Mouse (Mus musculus) megakaryocyte-erythroid progenitor cell, adult 5-6 weeks (primary cell): ENCODE data around the gene Tcea2. TPM values are rescaled to one million over a fixed set of nuclear protein-coding genes. Genes with fewer than 3 reads are reported as not detected.

Experiments
- ATAC-seq: replicated peaks from 2 replicates; pipeline ENCODE4 v1.8.0; 2016; ENCODE audit warnings: mild to moderate bottlenecking, inconsistent platforms; ENCODE audit not compliant: severe bottlenecking, poor library complexity, low FRiP score, low TSS enrichment
- total RNA-seq, 2 experiments: library from RNA; stranded (forward) in 1 of 2; stranded (reverse) in 1 of 2; fragments of 200-1000, 215-1000 nt in 1 of 2; fragments of >200 nt in 1 of 2; fragmentation: Nextera tagmentation in 1 of 2; gene quantifications; 2 replicates each; pipeline ENCODE4 v1.2.3; 2014 to 2017

The Tcea2 gene
- total RNA-seq (2014; fragmentation: Nextera tagmentation), result 8.2 and 9.0 TPM in 2 replicates
- total RNA-seq (2017), result 3.4 and 4.5 TPM in 2 replicates

- peak; percentile 45 for ATAC-seq
Measured at GRCm38 (mm10) chr2:181679951-181680715, at the start of gene Tcea2. TSS of gene Tcea2 (plus strand) at chr2:181680310.

DNA sequence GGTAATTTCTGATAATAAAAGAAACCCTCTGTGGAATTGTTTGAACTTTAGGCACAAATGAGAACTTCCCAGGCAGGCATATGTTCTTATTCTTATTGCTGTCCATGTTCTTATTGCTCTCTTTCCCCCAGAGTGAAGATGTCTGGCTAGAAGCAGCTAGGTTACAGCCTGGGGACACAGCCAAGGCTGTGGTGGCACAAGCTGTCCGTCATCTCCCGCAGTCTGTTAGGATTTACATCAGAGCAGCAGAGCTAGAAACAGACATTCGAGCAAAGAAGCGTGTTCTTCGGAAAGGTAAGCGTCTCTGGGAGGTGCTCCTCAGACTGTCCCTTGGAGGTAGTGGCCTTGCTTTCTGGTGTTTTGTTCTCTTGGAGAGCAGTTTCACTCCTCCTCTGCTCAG lies 47.5 kb upstream of the Tcea2 start:
- ATAC-seq, result no peak

GRCm38 (mm10) chr2:181635865-181636264 lies 44.2 kb upstream of the Tcea2 start:
- no peak for ATAC-seq

GRCm38 (mm10) chr2:181644361-181644760 lies 35.7 kb upstream of the Tcea2 start:
- ATAC-seq, result peak; percentile 73

DNA sequence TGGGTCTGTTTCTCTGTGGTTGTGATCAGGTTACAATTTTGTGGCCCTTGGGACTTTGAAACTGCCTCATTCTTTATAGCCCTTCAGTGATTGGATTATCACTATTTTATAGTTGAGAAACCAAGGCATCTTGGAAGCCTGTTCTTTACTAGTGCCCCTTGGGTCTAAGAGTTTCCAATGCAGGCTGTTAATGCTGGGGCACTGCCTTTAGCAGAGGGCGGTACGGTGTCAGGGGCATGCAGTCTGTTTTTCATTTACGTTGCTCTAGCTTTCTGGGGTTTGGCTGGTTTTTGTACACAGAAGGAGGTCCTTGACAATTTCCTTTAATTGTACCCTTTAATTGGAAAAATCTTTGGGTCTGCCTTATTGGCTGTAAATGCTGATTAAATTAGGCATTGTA lies 34.4 kb upstream of the Tcea2 start:
- ATAC-seq, result no peak

DNA sequence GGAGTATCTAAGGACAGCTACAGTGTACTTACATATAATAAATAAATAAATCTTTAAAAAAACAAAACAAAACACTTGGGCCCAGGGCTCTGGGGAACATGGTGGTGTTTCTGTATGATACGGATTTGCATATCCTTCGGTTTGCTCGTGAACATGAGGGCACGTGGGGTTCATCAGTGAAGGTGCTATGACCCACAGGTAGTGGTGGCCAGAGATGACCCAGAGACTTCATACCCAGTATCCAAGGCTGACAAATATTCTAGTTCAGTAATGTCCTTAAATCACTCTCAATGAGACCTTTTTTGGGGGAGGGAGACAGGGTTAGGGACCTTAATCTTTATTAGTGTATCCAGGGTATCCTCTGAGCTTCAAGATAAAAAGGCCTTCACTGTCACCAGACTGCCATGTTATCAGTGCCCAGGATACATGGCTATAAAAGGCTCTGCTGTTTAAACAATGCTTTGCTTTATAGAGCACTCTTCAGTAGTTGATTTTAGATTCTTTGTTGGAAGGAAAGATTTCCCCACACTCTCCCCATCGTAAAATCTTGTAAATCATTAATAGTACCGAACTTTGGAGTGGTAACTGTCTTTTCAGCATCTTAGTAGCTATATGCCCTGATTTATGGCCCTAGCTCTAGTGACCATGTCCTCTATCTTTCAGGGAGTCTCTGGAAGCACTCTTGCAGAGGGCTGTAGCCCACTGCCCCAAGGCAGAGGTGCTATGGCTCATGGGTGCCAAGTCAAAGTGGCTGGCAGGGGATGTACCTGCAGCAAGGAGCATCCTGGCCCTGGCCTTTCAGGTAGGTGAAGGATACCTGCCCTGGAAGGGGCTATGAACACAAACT lies 33.3 kb upstream of the Tcea2 start:
- ATAC-seq, result no peak

- ATAC-seq, result no peak
Measured at GRCm38 (mm10) chr2:181648926-181649325, 31.2 kb upstream of the Tcea2 start.

DNA sequence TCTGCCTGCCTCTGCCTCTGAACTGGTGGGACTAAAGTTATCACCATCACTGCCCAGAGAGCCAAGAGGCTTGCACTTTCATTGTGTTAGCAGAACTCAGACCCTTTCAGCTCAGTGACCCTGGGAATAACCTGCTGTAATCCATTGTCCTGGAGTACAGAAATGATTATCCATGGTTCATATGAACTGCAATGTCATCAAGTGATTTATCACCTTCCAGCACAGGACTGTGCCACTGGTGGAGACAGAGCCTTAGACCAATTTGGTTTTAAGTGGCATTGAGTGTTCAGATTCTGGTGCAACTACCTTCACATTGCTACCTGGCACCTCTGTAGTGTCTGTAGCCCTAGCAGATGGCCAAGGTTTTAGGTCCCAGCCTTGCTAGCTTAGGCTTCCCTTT lies 27.0 kb upstream of the Tcea2 start:
- no peak for ATAC-seq

DNA sequence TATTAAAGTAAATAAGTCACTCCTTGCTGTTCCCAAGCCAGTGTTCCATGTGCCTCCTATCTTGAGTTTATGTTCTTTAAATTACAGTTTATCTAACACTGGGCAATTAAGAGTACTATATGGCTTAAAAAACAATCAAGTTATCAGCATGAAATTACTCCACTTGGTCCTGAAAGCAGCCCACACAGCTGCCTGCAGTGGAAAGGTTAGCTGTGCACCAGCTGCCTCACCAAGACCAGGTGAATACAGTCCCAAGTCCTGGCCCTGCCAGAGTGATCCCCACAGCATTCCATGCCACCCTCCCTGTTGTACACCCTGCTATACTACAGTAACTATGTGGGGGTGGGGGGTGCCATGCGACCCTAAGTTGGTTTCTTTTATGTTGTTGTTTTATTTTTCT lies 26.6 kb upstream of the Tcea2 start:
- no peak for ATAC-seq

GRCm38 (mm10) chr2:181656734-181657133 lies 23.4 kb upstream of the Tcea2 start, which contains the start of gene Gm29797:
TSS of gene Gm29797 (plus strand) at chr2:181657034.
- no peak for ATAC-seq

GRCm38 (mm10) chr2:181657441-181657840 lies 22.7 kb upstream of the Tcea2 start:
- ATAC-seq, result no peak

DNA sequence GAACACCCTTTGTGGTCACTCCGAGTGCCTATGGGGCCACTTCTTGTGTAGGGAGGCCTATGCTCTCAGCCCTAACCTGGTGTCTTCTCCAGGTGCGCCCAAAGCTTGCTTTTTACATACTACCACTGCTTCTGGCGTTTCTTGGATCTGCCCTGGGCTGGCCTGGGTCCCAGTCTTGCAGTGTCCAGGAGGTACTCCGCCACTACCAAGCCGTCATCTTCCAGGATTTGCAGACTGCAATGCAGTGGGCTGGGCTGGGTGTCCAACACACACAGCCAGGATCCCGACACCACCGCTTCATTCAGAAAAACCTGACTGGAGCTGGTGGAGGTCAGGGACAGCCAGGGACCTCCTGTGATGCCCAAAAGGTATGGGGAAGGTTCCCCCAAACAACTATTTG lies 21.6 kb upstream of the Tcea2 start:
- no peak for ATAC-seq

- peak; percentile 77 for ATAC-seq
Measured at GRCm38 (mm10) chr2:181658930-181659555, 21.1 kb upstream of the Tcea2 start.

GRCm38 (mm10) chr2:181659609-181660055 lies 20.5 kb upstream of the Tcea2 start:
- ATAC-seq, result peak; percentile 96

DNA sequence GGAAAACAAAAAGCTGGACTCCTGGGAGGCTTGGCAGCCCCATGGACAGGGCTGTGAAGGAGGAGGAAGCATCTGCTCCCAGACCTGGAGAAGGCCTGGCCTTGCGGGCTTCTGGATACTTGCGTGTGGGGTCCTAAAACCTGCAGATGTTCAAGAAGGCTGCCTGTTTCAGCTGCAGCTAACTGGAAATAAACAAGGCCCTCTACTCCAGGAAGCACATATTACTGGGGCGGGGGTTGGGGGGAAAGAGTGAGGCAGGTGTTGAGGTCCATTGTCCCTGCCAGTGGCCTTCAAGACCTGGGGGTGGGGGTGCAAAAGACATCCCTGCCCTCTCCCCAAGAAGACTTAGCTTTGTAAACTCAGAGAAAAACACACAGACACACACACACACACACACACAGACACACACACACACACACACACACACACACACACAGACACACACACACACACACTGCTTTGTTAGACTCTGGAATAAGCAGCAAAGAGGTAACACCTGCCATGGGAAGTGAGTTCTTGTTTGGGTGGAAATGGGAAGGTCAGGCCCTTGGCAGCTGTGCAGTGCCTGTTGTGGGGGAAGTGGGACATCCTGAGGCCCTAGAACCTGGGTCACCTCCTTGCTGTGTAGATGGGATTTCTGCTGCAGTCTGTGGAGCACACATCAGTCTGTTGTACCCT lies 17.4 kb upstream of the Tcea2 start:
- no peak for ATAC-seq

GRCm38 (mm10) chr2:181663298-181663630 lies 16.8 kb upstream of the Tcea2 start:
- no peak for ATAC-seq

- peak; percentile 35; the same call in 1 of the 2 replicates for ATAC-seq
Measured at GRCm38 (mm10) chr2:181670285-181670912, 9.7 kb upstream of the Tcea2 start.

GRCm38 (mm10) chr2:181670913-181671311 lies 9.2 kb upstream of the Tcea2 start:
- ATAC-seq, result no peak

DNA sequence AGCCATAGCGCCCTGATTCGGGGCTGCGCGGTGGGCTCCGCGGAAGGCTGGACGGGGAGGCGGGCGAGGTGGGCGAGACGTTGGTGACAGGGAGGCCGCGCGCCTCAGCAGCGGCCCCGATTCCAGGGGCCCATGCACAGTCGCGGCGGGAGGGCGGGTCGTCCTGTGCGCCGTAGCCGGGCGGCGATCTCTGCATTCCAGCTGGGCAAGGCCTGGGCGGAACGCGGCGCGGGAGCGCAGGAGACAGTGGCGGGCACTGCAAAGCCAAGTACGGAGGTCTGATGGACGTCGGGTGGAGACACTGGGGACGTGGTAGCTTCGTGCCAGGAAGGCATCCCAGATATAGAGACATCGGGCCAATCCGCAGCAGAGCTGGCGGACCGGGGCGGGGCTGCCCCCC lies 8.8 kb upstream of the Tcea2 start, which contains the start of gene Sox18:
Gene Sox18 (minus strand): TSS at position 315 of the 400 bp plus-strand sequence.
- no peak for ATAC-seq
